Mouse (Mus musculus) hindbrain, embryonic 15.5 days (tissue): ENCODE results near the gene 4930452B06Rik. TPM values are rescaled to one million over a fixed set of nuclear protein-coding genes. Genes with fewer than 3 reads are reported as not detected.

ENCODE experiments used
- ATAC-seq: fragments of 200-750 bp; cut with Nextera tagmentation; 2 replicates; pipeline ENCODE4 v1.8.0; 2017; ENCODE audit warnings: low read depth, moderate number of reproducible peaks, moderate TSS enrichment; ENCODE audit not compliant: low FRiP score
- H3K27ac ChIP-seq: fragments of 300-500 bp; sonication (generic); replicated peaks from 2 replicates; pipeline ENCODE4 v1.5.1; 2015; ENCODE audit warnings: mild to moderate bottlenecking, inconsistent platforms
- H3K27me3 ChIP-seq: fragments of 300-500 bp; sonication (generic); 2 replicates; pipeline ENCODE4 v1.6.1; 2015; ENCODE audit warnings: control low read depth, inconsistent platforms
- H3K36me3 ChIP-seq: fragments of 300-500 bp; sonication (generic); 2 replicates; pipeline ENCODE4 v1.6.1; 2015; ENCODE audit warnings: control low read depth, inconsistent platforms
- H3K4me1 ChIP-seq: fragments of 300-500 bp; sonication (generic); replicated peaks from 2 replicates; pipeline ENCODE4 v1.6.1; 2015; ENCODE audit warnings: control low read depth, inconsistent platforms
- H3K4me2 ChIP-seq: fragments of 300-500 bp; sonication (generic); 2 replicates; pipeline ENCODE4 v1.6.1; 2015; ENCODE audit warnings: moderate library complexity, mild to moderate bottlenecking, inconsistent platforms
- H3K4me3 ChIP-seq: fragments of 300-500 bp; sonication (generic); 2 replicates; pipeline ENCODE4 v1.5.1; 2015; ENCODE audit warnings: mild to moderate bottlenecking, inconsistent platforms
- H3K9ac ChIP-seq: fragments of 300-500 bp; sonication (generic); 2 replicates; pipeline ENCODE4 v1.6.1; 2015; ENCODE audit warnings: inconsistent platforms
- H3K9me3 ChIP-seq: fragments of 300-500 bp; sonication (generic); 2 replicates; pipeline ENCODE4 v1.6.1; 2016; ENCODE audit warnings: control low read depth, inconsistent platforms
- WGBS: fragments of 180-500 bp; shearing (Covaris S2); methylation state at CpG from one replicate; pipeline ENCODE4 v1.1.7; 2015; 5-methylcytosine and 5-hydroxymethylcytosine counted together
- polyA plus RNA-seq: library from polyadenylated mRNA; unstranded; fragments of >200 nt; fragmentation: Nextera tagmentation; extraction: Ambion mirVana; gene quantifications from 2 replicates; pipeline ENCODE4 v1.2.1, GENCODE M21; 2015

4930452B06Rik gene
- polyA plus RNA-seq, 1 experiment from 2014 or later: 7.5 TPM

DNA sequence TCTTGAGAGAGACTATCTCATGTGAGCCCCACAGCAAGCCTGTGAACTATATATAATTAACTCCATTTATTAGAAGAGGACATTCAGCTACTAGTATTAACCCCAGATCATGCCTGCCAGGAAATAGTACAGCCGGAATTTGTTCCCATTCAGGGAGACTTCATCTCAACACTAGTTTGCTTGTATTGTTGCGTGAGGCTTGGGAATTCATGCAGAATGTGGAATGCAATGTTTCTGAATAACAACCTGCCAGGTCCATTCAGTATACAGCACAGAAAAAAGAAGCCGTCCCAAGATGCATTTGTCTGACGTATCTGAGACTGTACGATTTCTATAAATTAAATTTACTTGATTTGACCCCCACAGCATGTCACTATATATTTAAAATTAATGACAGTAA, 190.2 kb downstream of the 4930452B06Rik start:
- H3K36me3 ChIP-seq: no peaks in the 10 kb centered on the region
- no peaks in the 10 kb centered on the region for H3K9me3 ChIP-seq
- no peak overlapping the region for H3K27ac ChIP-seq
- H3K4me1 ChIP-seq: peaks cover 6% of the 10 kb centered on the region
- no peak overlapping the region for H3K4me3 ChIP-seq
- H3K4me2 ChIP-seq: no peak overlapping the region
- 71% methylated on average over 5 of the region's 5 CpGs for WGBS
- H3K9ac ChIP-seq: no peak overlapping the region
- ATAC-seq: no peak
- no peaks in the 10 kb centered on the region for H3K27me3 ChIP-seq

DNA sequence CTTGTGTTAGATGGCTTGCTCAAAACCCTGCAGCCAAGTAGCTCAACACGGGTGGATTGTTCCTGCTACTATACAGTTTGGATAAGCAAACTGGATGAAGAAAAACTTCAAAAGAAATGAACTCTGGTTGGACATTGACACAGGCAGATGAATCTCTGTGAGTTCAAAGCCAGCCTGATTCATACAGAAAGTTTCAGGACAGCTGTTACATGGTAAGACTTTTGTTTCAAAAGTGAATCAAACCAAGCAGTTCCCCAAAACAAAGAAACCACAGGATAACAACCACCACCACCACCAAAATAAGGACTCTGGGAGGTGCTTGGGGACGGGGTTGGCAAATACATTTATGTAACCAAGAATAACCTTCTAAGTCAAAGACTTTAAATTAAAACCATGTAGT, 193.2 kb downstream of the 4930452B06Rik start:
- Histone ChIP-seq H3K27ac (no peak overlapping the region), H3K9ac (no peak overlapping the region), H3K36me3 (no peaks in the 10 kb centered on the region), H3K4me2 (no peak overlapping the region), H3K4me1 (peaks cover 6% of the 10 kb centered on the region), H3K27me3 (no peaks in the 10 kb centered on the region), H3K4me3 (no peak overlapping the region), H3K9me3 (no peaks in the 10 kb centered on the region)
- whole genome bisulfite sequencing: 77% methylated on average over 2 of the region's 2 CpGs
- no peak for ATAC-seq

DNA sequence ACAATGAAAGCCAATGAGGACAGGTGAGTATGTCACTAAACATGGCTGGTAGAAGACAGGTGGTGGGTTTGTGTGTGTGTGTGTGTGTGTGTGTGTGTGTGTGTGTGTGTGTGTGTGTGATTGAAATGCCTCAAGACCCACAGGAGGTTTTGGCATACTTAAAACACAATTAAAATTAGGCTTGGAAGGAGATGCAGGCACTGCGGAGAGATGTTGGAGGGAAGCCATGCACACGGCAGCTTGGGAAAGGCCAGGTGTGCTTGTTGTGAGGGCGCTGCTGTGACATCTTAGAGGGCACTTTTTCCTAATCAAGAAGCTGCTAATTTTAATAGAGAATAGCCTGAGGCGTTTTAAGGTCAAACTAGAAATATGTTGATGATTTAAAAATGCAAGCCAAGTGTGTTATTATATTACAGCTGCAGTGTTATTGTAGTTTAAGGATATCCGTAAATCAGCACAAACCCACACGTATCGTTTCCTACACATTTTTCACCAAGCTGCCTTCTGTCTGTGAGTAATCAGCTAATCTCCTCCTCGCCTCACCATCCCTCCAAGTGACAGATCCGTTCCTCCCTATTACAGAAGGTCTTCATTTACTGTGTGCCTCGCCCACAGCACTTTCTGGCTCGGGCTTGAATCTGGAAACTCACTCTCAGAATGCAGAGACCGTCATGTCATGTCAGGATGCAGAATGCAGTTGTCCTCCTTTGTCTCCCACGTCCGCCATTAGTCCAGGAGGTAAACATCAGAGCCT, 201.5 kb downstream of the 4930452B06Rik start:
- Histone ChIP-seq H3K4me3 (no peak overlapping the region), H3K9ac (no peak overlapping the region), H3K27ac (no peak overlapping the region), H3K4me2 (no peak overlapping the region), H3K4me1 (peaks cover 12% of the 10 kb centered on the region; the same call in 1 of the 2 replicates), H3K36me3 (no peaks in the 10 kb centered on the region), H3K27me3 (no peaks in the 10 kb centered on the region), H3K9me3 (no peaks in the 10 kb centered on the region)
- WGBS: 56% methylated on average over 14 of the region's 14 CpGs
- ATAC-seq: no peak

DNA sequence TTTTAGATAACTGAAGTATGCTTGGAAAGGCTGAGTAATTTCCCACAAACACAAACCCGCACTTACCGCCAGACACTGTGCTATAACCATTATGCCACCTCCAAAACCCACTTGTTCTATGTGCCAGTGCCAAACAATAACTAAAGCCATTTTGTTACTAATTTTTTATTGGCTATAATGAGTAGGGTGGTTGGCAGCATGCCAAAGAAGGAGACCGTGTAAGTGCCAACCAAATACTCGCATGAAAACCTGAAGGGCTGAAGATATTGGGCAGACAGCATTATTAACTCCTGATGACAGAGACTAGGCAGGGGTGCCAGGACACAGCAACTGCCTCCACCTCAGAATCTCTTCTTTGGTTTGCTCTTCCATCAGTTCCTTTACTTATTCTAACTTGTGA, 203.1 kb downstream of the 4930452B06Rik start:
- H3K36me3 ChIP-seq: no peaks in the 10 kb centered on the region
- no peaks in the 10 kb centered on the region for H3K27me3 ChIP-seq
- H3K9me3 ChIP-seq: no peaks in the 10 kb centered on the region
- no peak overlapping the region for H3K27ac ChIP-seq
- no peak overlapping the region for H3K4me2 ChIP-seq
- H3K4me1 ChIP-seq: peaks cover 12% of the 10 kb centered on the region; the same call in 1 of the 2 replicates
- no peak for ATAC-seq
- H3K4me3 ChIP-seq: no peak overlapping the region
- WGBS: 68% methylated on average over 4 of the region's 4 CpGs
- H3K9ac ChIP-seq: no peak overlapping the region

DNA sequence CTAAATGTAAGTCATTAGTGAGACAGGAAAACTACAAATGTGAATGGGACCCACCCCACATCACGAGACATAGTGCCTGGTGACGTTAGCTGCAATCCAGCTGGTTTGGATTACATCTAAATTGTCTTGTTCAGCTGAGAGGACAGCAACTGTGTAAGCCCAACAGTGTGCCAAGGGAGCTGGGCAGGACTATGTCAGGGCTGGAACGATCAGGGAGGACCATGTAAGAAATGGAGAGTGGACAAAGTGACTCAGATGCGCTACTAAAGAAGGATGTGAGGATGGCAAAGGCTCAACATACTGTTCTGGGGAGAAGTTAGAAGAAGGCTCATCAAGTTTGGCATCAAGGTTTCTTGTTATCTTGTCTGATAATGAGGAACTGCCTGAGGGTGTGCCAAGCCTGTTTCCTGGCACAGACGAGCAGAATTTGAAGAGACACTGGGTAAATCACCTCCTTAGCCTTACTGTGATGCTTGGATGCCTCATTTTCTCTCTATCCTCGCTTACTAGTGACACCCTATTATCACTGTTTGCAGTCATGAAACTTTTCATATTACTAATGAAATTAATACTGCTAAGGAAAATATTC, 203.6 kb downstream of the 4930452B06Rik start:
- 68% methylated on average over 6 of the region's 6 CpGs for WGBS
- H3K36me3 ChIP-seq: no peaks in the 10 kb centered on the region
- no peaks in the 10 kb centered on the region for H3K9me3 ChIP-seq
- no peak overlapping the region for H3K27ac ChIP-seq
- H3K4me3 ChIP-seq: no peak overlapping the region
- peaks cover 12% of the 10 kb centered on the region; the same call in 1 of the 2 replicates for H3K4me1 ChIP-seq
- H3K9ac ChIP-seq: no peak overlapping the region
- no peaks in the 10 kb centered on the region for H3K27me3 ChIP-seq
- ATAC-seq: no peak
- H3K4me2 ChIP-seq: no peak overlapping the region

DNA sequence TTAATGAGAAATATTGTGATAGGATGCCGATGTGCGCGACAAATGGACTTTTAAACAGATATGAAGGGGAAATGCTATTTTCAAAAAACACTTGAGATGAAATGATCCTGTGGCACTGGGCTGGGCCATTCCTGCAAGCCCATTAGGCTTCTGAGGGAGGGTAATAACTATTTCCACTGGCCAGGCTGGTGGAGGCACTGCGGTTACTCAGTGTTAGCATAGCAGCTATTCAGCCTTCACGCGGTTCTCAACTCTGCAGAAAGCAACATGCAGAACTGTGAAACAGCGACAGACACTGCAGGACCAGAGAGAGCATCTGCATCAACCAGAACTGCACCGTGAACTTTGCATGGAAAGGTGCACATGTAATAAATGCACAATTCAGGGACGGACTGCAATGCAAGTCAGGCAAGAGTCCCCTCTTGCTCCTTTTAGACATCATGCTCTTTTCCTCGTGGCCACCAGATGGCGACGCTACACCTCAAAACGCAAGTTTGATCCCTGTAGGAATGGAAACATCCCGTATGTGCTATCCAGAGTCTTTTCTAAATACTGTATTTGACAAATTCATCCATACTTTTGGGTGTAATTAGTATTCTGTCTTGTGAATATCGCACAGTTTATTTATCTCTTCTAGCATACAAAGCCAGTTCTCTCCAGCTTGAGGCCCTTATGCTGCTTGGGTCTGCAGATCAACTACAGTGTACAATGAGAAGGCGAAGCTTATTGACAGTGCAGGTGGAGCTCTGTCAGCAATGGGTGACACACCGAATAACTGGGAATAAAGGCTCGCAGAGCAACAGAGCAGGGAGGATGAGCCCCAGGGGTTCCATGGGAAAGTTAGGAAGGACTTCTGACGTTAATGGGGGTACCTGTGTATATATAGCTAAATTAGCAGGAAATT, 205.6 kb downstream of the 4930452B06Rik start:
- H3K4me3 ChIP-seq: no peak overlapping the region
- H3K9me3 ChIP-seq: no peaks in the 10 kb centered on the region
- peaks cover 12% of the 10 kb centered on the region; the same call in 1 of the 2 replicates for H3K4me1 ChIP-seq
- no peaks in the 10 kb centered on the region for H3K27me3 ChIP-seq
- peak overlapping the region; percentile 43 for H3K4me2 ChIP-seq
- 37% methylated on average over 19 of the region's 19 CpGs for WGBS
- H3K9ac ChIP-seq: no peak overlapping the region
- H3K27ac ChIP-seq: 0 out of 2 replicates have a peak overlapping the region, but pooled peaks have one; percentile 10
- ATAC-seq: peak; percentile 80
- no peaks in the 10 kb centered on the region for H3K36me3 ChIP-seq

DNA sequence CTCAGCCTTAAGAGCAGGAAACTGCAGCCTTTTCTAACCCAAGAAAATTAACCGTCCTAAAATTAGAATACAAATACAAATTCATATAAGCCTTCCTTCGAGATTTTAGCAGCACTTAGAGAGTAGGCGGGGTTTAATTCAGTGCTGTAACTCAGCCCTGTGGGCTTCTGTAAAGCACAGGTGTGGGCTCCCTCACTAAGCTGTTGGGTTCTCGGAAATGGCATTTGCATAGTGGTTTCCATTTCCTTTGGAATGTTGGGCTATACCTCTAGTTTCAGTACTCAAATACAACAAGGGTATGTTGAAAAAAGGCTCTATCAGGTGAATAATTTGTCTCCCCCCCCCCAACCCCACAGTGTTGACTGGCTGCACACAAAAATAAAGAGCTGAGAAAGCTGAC, 206.3 kb downstream of the 4930452B06Rik start:
- 72% methylated on average over 4 of the region's 4 CpGs for WGBS
- H3K27ac ChIP-seq: no peak overlapping the region

DNA sequence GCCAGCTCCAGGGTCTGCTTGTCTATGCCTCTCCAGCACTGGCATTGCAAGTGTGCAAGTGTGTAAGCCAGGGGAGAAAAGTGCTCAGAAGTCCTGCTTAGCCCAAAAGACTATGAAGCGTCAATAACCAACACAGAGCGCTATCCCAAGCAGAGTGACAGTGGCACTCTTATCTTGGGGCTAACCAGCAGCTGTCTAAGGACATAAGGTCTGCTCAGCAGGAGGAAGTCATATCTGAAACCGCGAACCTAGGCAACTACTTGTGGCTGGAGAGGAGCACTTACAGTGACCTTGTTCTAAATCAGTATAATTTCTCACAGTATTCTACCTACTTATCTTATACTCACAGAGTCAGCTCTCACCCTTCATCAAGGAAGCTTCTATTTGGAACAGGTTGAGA, 214.9 kb downstream of the 4930452B06Rik start:
- Histone ChIP-seq H3K4me3 (no peak overlapping the region), H3K9me3 (no peaks in the 10 kb centered on the region), H3K27ac (no peak overlapping the region), H3K9ac (no peak overlapping the region), H3K4me1 (no peaks in the 10 kb centered on the region), H3K36me3 (no peaks in the 10 kb centered on the region), H3K4me2 (no peak overlapping the region), H3K27me3 (no peaks in the 10 kb centered on the region)
- no peak for ATAC-seq
- WGBS: 88% methylated on average over 4 of the region's 4 CpGs

More for the DNA sequence above, 206.3 kb downstream of the 4930452B06Rik start:
- Histone ChIP-seq H3K9ac (no peak overlapping the region), H3K4me1 (peaks cover 9% of the 10 kb centered on the region; the same call in 1 of the 2 replicates), H3K9me3 (no peaks in the 10 kb centered on the region), H3K27me3 (no peaks in the 10 kb centered on the region), H3K4me2 (no peak overlapping the region), H3K36me3 (no peaks in the 10 kb centered on the region), H3K4me3 (no peak overlapping the region)
- ATAC-seq: no peak

DNA sequence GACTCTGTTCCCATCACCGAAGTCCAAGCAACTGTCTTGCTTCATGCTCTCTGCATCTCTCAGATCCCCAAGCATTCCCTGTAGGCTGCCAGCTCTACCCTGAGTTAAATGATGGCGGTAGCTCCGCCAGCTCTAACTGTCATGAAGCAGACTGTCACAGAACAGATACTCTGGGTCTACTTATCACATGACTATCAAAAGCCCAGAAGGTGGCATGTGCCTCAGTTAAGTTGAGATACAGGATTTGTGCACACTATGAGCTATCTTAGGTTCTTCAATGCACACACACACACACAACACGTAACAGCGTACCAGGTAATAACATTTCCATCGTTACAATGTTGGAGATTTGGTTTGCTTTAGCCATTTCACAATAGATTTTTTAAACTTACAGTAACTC, 215.7 kb downstream of the 4930452B06Rik start:
- Histone ChIP-seq H3K27ac (no peak overlapping the region), H3K9ac (no peak overlapping the region), H3K27me3 (no peaks in the 10 kb centered on the region), H3K9me3 (no peaks in the 10 kb centered on the region), H3K4me3 (no peak overlapping the region), H3K4me2 (no peak overlapping the region), H3K36me3 (no peaks in the 10 kb centered on the region), H3K4me1 (no peaks in the 10 kb centered on the region)
- WGBS: 96% methylated on average over 6 of the region's 6 CpGs
- ATAC-seq: no peak

DNA sequence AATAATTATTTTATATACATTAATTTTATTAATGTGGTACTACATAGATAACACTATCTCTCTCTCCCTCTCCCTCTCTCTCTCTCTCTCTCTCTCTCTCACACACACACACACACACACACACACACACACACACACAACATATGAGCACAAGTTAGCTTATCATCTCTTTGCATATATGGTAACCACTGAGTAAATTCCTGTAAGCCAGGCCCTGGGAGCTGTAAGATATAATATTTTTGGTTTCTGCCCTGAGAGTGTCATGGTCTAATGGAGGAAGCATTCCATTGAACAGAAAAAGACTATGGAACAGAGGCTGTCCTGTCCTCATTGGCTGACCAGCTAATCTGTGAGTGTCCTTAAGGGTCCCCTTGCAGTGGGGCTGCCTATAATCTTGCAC, 216.7 kb downstream of the 4930452B06Rik start:
- no peaks in the 10 kb centered on the region for H3K27me3 ChIP-seq
- no peaks in the 10 kb centered on the region for H3K36me3 ChIP-seq
- no peak overlapping the region for H3K27ac ChIP-seq
- H3K9me3 ChIP-seq: no peaks in the 10 kb centered on the region
- H3K9ac ChIP-seq: no peak overlapping the region
- H3K4me2 ChIP-seq: no peak overlapping the region
- no peaks in the 10 kb centered on the region for H3K4me1 ChIP-seq
- H3K4me3 ChIP-seq: no peak overlapping the region
- ATAC-seq: no peak

DNA sequence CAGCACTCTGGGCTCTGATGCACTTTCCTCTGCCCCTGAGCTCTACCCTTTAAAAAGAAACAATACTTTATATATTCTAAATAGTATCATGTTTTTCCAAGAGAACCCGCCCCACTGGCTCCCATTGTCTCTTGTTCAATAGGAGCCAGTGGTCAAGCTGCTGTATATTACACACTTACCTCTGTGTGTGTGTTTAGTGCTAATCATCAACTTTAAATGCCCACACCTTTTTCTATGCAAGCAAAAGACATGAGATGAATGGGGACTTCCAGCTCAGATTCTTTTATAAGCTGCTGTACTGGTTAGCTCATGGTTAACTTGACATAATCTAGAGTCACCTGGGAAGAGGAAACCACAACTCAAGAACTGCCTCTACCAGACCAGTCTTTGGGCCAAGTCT, 218.7 kb downstream of the 4930452B06Rik start:
- H3K4me3 ChIP-seq: no peak overlapping the region
- ATAC-seq: no peak
- WGBS: 92% methylated on average over 1 of the region's 1 CpGs
- H3K27me3 ChIP-seq: no peaks in the 10 kb centered on the region
- no peaks in the 10 kb centered on the region for H3K9me3 ChIP-seq
- no peak overlapping the region for H3K9ac ChIP-seq
- no peak overlapping the region for H3K4me2 ChIP-seq
- no peaks in the 10 kb centered on the region for H3K4me1 ChIP-seq
- H3K27ac ChIP-seq: no peak overlapping the region
- H3K36me3 ChIP-seq: no peaks in the 10 kb centered on the region

DNA sequence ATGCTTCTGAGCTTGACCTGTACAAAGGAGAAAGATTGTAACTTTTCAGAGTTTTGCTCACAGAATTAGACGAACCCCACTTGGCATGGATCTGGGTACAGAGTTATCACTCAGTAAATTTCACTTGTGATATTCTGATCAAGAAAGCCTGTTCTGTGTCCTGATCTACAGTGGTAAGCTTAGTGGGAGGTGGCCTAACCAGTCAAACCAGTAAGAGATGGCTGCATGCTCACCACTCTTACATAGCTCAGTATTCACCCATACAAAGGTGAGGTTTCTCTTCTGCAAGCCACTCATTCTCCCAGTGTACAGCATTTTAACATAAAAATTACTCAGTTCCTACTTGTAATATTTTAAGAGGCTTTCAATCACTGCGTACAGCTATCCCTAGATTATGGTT, 221.7 kb downstream of the 4930452B06Rik start:
- no peak for ATAC-seq
- Histone ChIP-seq H3K36me3 (no peaks in the 10 kb centered on the region), H3K27ac (no peak overlapping the region), H3K27me3 (no peaks in the 10 kb centered on the region), H3K9me3 (no peaks in the 10 kb centered on the region), H3K4me1 (no peaks in the 10 kb centered on the region), H3K4me3 (no peak overlapping the region), H3K4me2 (no peak overlapping the region), H3K9ac (no peak overlapping the region)
- 88% methylated on average over 2 of the region's 2 CpGs for WGBS
